Mouse (Mus musculus) B cell, adult 2 months (primary cell): ENCODE results near the gene Ccdc149.
A peak's percentile ranks its signal among the peaks of the same experiment; 100 is the strongest.

Experiments used
- DNase-seq, 2 experiments: peaks; one replicate each; pipeline ENCODE4 v3.0.0; 2022

Ccdc149 gene

GRCm38 (mm10) chr5:52470991-52471801 lies at the start of gene Ccdc149:
TSS of gene Ccdc149 (minus strand) at chr5:52471521.
- peak; percentile 3 to 6 for DNase-seq

GRCm38 (mm10) chr5:52519921-52520320 lies 48.6 kb upstream of the Ccdc149 start:
- no peak for DNase-seq

GRCm38 (mm10) chr5:52516072-52516476 lies 44.8 kb upstream of the Ccdc149 start:
- no peak for DNase-seq

GRCm38 (mm10) chr5:52515246-52516021 lies 44.1 kb upstream of the Ccdc149 start:
- peak; percentile 62 to 64 for DNase-seq

- DNase-seq = no peak
Observed at GRCm38 (mm10) chr5:52511089-52511488, 39.8 kb upstream of the Ccdc149 start.

GRCm38 (mm10) chr5:52509416-52509815 lies 38.1 kb upstream of the Ccdc149 start:
- no peak for DNase-seq

- DNase-seq = no peak
Observed at GRCm38 (mm10) chr5:52504666-52505065, 33.3 kb upstream of the Ccdc149 start.

- no peak for DNase-seq
Observed at GRCm38 (mm10) chr5:52504148-52504547, 32.8 kb upstream of the Ccdc149 start.

GRCm38 (mm10) chr5:52495671-52496070 lies 24.4 kb upstream of the Ccdc149 start:
- no peak for DNase-seq

- no peak for DNase-seq
Observed at GRCm38 (mm10) chr5:52491496-52491895, 20.2 kb upstream of the Ccdc149 start.

- DNase-seq = no peak
Observed at GRCm38 (mm10) chr5:52487559-52488430, 16.5 kb upstream of the Ccdc149 start.

- no peak for DNase-seq
Observed at GRCm38 (mm10) chr5:52476826-52477225, 5.5 kb upstream of the Ccdc149 start.

GRCm38 (mm10) chr5:52476292-52476701 lies 5.0 kb upstream of the Ccdc149 start:
- DNase-seq = peak; percentile 14 to 17

GRCm38 (mm10) chr5:52473988-52474387 lies 2.7 kb upstream of the Ccdc149 start:
- DNase-seq = no peak

GRCm38 (mm10) chr5:52470551-52470950 lies 770 bp downstream of the Ccdc149 start:
- DNase-seq = no peak

- no peak for DNase-seq
Observed at GRCm38 (mm10) chr5:52467841-52468240, 3.5 kb downstream of the Ccdc149 start.

GRCm38 (mm10) chr5:52462447-52462846 lies 8.9 kb downstream of the Ccdc149 start:
- DNase-seq = no peak

- no peak for DNase-seq
Observed at GRCm38 (mm10) chr5:52461434-52462124, 9.7 kb downstream of the Ccdc149 start.

GRCm38 (mm10) chr5:52459308-52459707 lies 12.0 kb downstream of the Ccdc149 start:
- DNase-seq = no peak

GRCm38 (mm10) chr5:52457154-52457553 lies 14.2 kb downstream of the Ccdc149 start:
- no peak for DNase-seq

GRCm38 (mm10) chr5:52450821-52451220 lies 20.5 kb downstream of the Ccdc149 start:
- no peak for DNase-seq

GRCm38 (mm10) chr5:52449187-52449586 lies 22.1 kb downstream of the Ccdc149 start:
- no peak for DNase-seq
